Mouse (Mus musculus): Measurements from ENCODE around the gene Esrrg. TPM values are rescaled to one million over a fixed set of nuclear protein-coding genes. Genes with fewer than 3 reads are reported as not detected.

Esrrg gene
- polyA plus RNA-seq, 1 experiment from 2014 or later = 14.6 TPM

GRCm38 (mm10) chr1:187787055-187788016 lies 178.7 kb downstream of the Esrrg start:
- Histone ChIP-seq H3K27me3 (ENCODE audit: control insufficient read depth, insufficient read depth, low read length) (no peaks in the 10 kb centered on the region), H3K4me1 (replicated peaks; ENCODE audit: control insufficient read depth, insufficient read depth, low read length) (no peaks in the 10 kb centered on the region), H3K9ac (ENCODE audit: low read depth, low read length) (no peak overlapping the region), H3K36me3 (ENCODE audit: control insufficient read depth, insufficient read depth, low read length) (no peaks in the 10 kb centered on the region), H3K4me3 (ENCODE audit: low read depth, low read length) (no peak overlapping the region), H3K27ac (ENCODE audit: low read depth, low read length) (0 out of 2 replicates have a peak overlapping the region, but pooled peaks have one; percentile 14), H3K4me2 (replicated peaks; ENCODE audit: low read depth, low read length) (no peak overlapping the region), H3K9me3 (ENCODE audit: control insufficient read depth, low read length) (no peaks in the 10 kb centered on the region)
- WGBS = 21% methylated on average over 7 of the region's 7 CpGs
- peak; percentile 18 for DNase-seq (ENCODE audit: low spot score)
- ATAC-seq (ENCODE audit: low FRiP score) = peak; percentile 70

DNA sequence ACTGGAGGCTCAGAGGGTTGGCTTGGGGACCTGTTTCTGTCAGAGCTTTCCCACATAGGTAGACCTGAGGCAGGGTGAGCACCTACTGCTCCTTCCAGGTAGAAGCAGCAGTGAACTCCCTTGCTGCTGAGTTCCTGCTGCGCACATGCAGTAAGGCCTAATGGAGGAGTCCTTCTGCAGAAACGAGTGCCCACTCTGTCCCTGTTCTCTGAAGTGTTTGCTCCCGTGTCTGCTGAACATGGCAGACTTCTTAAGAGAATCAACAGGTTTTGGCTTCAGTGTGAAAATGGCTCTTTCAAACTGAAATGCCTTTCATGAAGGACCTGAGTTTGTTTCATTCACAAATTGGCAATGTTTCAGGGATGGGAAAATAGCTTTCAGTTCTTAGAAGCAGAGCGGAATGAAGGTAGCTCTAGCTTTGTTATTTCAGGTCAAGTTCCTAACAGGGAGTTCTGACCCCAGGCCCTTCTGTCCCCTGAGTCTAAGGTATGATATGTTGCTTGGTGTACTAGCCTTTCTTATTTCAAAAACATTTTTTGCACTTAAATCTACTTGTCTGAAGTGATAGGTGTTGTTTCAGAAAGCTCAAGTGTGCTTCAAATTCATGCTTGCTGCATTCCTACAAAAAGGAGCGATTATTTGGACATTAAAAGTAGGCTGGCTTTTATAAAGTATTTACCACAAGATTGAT lies 185.8 kb downstream of the Esrrg start:
- WGBS = 94% methylated on average over 5 of the region's 5 CpGs
- no peaks in the 10 kb centered on the region for H3K9me3 ChIP-seq (ENCODE audit: control insufficient read depth, low read length)
- H3K4me1 ChIP-seq (replicated peaks; ENCODE audit: control insufficient read depth, insufficient read depth, low read length) = no peaks in the 10 kb centered on the region
- no peaks in the 10 kb centered on the region for H3K27me3 ChIP-seq (ENCODE audit: control insufficient read depth, insufficient read depth, low read length)
- ATAC-seq (ENCODE audit: low FRiP score) = no peak
- no peak overlapping the region for H3K9ac ChIP-seq (ENCODE audit: low read depth, low read length)
- no peak overlapping the region for H3K4me2 ChIP-seq (replicated peaks; ENCODE audit: low read depth, low read length)
- no peaks in the 10 kb centered on the region for H3K36me3 ChIP-seq (ENCODE audit: control insufficient read depth, insufficient read depth, low read length)
- H3K27ac ChIP-seq (ENCODE audit: low read depth, low read length) = no peak overlapping the region
- DNase-seq (ENCODE audit: low spot score) = no peak
- H3K4me3 ChIP-seq (ENCODE audit: low read depth, low read length) = no peak overlapping the region

DNA sequence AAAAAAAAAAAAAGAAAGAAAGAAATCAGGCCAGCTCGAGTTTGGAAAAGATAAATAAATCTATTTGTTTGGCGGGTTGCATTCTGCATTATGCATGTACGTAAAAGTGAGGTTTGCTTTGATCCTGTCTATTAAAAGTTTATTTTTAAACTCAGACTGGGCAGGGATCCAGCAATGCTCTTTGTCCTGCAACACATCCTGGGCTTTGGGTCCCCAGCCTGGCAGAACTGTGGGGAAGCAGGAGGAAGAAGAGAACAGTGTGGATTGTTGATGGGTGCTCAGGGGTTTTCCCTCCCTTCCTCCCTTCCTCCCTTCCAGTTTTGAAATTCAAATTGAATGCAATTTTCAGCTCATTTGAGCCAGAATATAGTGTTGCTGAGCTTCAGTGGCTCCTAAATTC lies 187.0 kb downstream of the Esrrg start:
- H3K4me2 ChIP-seq (replicated peaks; ENCODE audit: low read depth, low read length) = no peak overlapping the region
- no peaks in the 10 kb centered on the region for H3K9me3 ChIP-seq (ENCODE audit: control insufficient read depth, low read length)
- no peaks in the 10 kb centered on the region for H3K36me3 ChIP-seq (ENCODE audit: control insufficient read depth, insufficient read depth, low read length)
- ATAC-seq (ENCODE audit: low FRiP score) = no peak
- WGBS = 87% methylated on average over 3 of the region's 3 CpGs
- H3K9ac ChIP-seq (ENCODE audit: low read depth, low read length) = no peak overlapping the region
- no peak overlapping the region for H3K4me3 ChIP-seq (ENCODE audit: low read depth, low read length)
- DNase-seq (ENCODE audit: low spot score) = no peak
- H3K27ac ChIP-seq (ENCODE audit: low read depth, low read length) = no peak overlapping the region
- H3K4me1 ChIP-seq (replicated peaks; ENCODE audit: control insufficient read depth, insufficient read depth, low read length) = no peaks in the 10 kb centered on the region
- H3K27me3 ChIP-seq (ENCODE audit: control insufficient read depth, insufficient read depth, low read length) = no peaks in the 10 kb centered on the region

GRCm38 (mm10) chr1:187799300-187799699 lies 190.7 kb downstream of the Esrrg start:
- ATAC-seq (ENCODE audit: low FRiP score) = no peak
- Histone ChIP-seq H3K27me3 (ENCODE audit: control insufficient read depth, insufficient read depth, low read length) (no peaks in the 10 kb centered on the region), H3K27ac (ENCODE audit: low read depth, low read length) (no peak overlapping the region), H3K9me3 (ENCODE audit: control insufficient read depth, low read length) (no peaks in the 10 kb centered on the region), H3K4me3 (ENCODE audit: low read depth, low read length) (no peak overlapping the region), H3K9ac (ENCODE audit: low read depth, low read length) (no peak overlapping the region), H3K36me3 (ENCODE audit: control insufficient read depth, insufficient read depth, low read length) (no peaks in the 10 kb centered on the region), H3K4me1 (replicated peaks; ENCODE audit: control insufficient read depth, insufficient read depth, low read length) (0 out of 2 replicates have a peak, but pooled peaks cover 2% of the 10 kb centered on the region), H3K4me2 (replicated peaks; ENCODE audit: low read depth, low read length) (no peak overlapping the region)
- WGBS = 84% methylated on average over 7 of the region's 7 CpGs
- DNase-seq (ENCODE audit: low spot score) = no peak

DNA sequence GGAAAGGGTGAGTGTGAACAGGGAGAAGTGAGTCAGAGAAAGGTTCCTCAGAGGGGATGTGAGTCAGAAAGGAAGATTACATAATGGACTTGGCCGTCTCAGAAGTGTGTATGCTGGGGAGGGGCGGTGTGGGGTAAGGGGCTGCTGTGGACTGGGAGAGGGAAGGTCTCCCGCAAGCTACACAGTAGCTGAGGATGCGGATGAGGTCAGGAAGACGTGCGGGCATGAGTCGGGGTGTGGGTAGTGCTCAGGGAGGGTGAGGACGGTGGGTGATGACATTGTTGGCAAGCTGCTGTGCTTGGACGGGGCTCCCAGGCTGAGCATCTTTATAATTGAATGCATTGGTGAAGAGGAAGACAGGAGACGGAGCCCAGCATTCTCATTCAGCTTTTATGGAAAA lies 192.2 kb downstream of the Esrrg start:
- Histone ChIP-seq H3K4me3 (ENCODE audit: low read depth, low read length) (no peak overlapping the region), H3K4me2 (replicated peaks; ENCODE audit: low read depth, low read length) (no peak overlapping the region), H3K9ac (ENCODE audit: low read depth, low read length) (no peak overlapping the region), H3K4me1 (replicated peaks; ENCODE audit: control insufficient read depth, insufficient read depth, low read length) (0 out of 2 replicates have a peak, but pooled peaks cover 2% of the 10 kb centered on the region), H3K9me3 (ENCODE audit: control insufficient read depth, low read length) (no peaks in the 10 kb centered on the region), H3K27me3 (ENCODE audit: control insufficient read depth, insufficient read depth, low read length) (no peaks in the 10 kb centered on the region), H3K36me3 (ENCODE audit: control insufficient read depth, insufficient read depth, low read length) (no peaks in the 10 kb centered on the region), H3K27ac (ENCODE audit: low read depth, low read length) (no peak overlapping the region)
- ATAC-seq (ENCODE audit: low FRiP score) = no peak
- DNase-seq (ENCODE audit: low spot score) = no peak
- 90% methylated on average over 10 of the region's 10 CpGs for WGBS

GRCm38 (mm10) chr1:187803566-187803965 lies 195.0 kb downstream of the Esrrg start:
- H3K36me3 ChIP-seq (ENCODE audit: control insufficient read depth, insufficient read depth, low read length) = no peaks in the 10 kb centered on the region
- 0 out of 2 replicates have a peak, but pooled peaks cover 2% of the 10 kb centered on the region for H3K4me1 ChIP-seq (replicated peaks; ENCODE audit: control insufficient read depth, insufficient read depth, low read length)
- 34% methylated on average over 5 of the region's 5 CpGs for WGBS
- no peaks in the 10 kb centered on the region for H3K27me3 ChIP-seq (ENCODE audit: control insufficient read depth, insufficient read depth, low read length)
- no peak overlapping the region for H3K4me2 ChIP-seq (replicated peaks; ENCODE audit: low read depth, low read length)
- no peak overlapping the region for H3K9ac ChIP-seq (ENCODE audit: low read depth, low read length)
- no peaks in the 10 kb centered on the region for H3K9me3 ChIP-seq (ENCODE audit: control insufficient read depth, low read length)
- no peak for ATAC-seq (ENCODE audit: low FRiP score)
- no peak overlapping the region for H3K4me3 ChIP-seq (ENCODE audit: low read depth, low read length)
- DNase-seq (ENCODE audit: low spot score) = no peak
- H3K27ac ChIP-seq (ENCODE audit: low read depth, low read length) = no peak overlapping the region

DNA sequence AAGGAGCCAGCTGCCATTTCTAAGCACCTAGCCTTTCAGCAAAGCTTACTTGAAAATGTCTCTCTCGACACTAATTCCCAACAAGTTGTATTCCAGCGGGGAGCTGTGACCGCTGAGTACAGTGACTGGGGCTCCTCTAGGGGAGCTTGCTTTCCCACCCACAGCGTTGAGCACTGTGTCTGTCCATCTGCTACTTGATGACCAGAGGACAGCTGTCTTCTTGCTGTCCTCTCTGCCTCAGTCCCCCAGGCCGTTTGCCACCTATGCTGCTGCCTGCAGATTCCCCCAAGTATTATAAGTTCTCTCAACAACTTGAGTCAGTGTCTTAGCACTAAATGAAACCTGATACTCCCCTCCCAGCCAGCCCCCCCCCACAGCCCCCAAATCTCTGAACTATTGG lies 195.4 kb downstream of the Esrrg start:
- Histone ChIP-seq H3K9me3 (ENCODE audit: control insufficient read depth, low read length) (no peaks in the 10 kb centered on the region), H3K27me3 (ENCODE audit: control insufficient read depth, insufficient read depth, low read length) (no peaks in the 10 kb centered on the region), H3K4me1 (replicated peaks; ENCODE audit: control insufficient read depth, insufficient read depth, low read length) (0 out of 2 replicates have a peak, but pooled peaks cover 2% of the 10 kb centered on the region), H3K4me2 (replicated peaks; ENCODE audit: low read depth, low read length) (no peak overlapping the region), H3K27ac (ENCODE audit: low read depth, low read length) (no peak overlapping the region), H3K4me3 (ENCODE audit: low read depth, low read length) (no peak overlapping the region), H3K36me3 (ENCODE audit: control insufficient read depth, insufficient read depth, low read length) (no peaks in the 10 kb centered on the region), H3K9ac (ENCODE audit: low read depth, low read length) (no peak overlapping the region)
- ATAC-seq (ENCODE audit: low FRiP score) = no peak
- no peak for DNase-seq (ENCODE audit: low spot score)
- 19% methylated on average over 5 of the region's 5 CpGs for WGBS

GRCm38 (mm10) chr1:187805001-187805400 lies 196.4 kb downstream of the Esrrg start:
- ATAC-seq (ENCODE audit: low FRiP score) (no peak), DNase-seq (ENCODE audit: low spot score) (no peak)
- Histone ChIP-seq H3K27me3 (ENCODE audit: control insufficient read depth, insufficient read depth, low read length) (no peaks in the 10 kb centered on the region), H3K36me3 (ENCODE audit: control insufficient read depth, insufficient read depth, low read length) (no peaks in the 10 kb centered on the region), H3K4me2 (replicated peaks; ENCODE audit: low read depth, low read length) (no peak overlapping the region), H3K4me1 (replicated peaks; ENCODE audit: control insufficient read depth, insufficient read depth, low read length) (0 out of 2 replicates have a peak, but pooled peaks cover 2% of the 10 kb centered on the region), H3K9ac (ENCODE audit: low read depth, low read length) (no peak overlapping the region), H3K9me3 (ENCODE audit: control insufficient read depth, low read length) (no peaks in the 10 kb centered on the region), H3K4me3 (ENCODE audit: low read depth, low read length) (no peak overlapping the region), H3K27ac (ENCODE audit: low read depth, low read length) (no peak overlapping the region)
- WGBS = 83% methylated on average over 6 of the region's 6 CpGs

All from hindbrain, embryonic 11.5 days (tissue).